Mouse (Mus musculus) limb, embryonic 14.5 days (tissue): Measurements from ENCODE around the gene Gp1bb. TPM values are rescaled to one million over a fixed set of nuclear protein-coding genes. Genes with fewer than 3 reads are reported as not detected.

Experiments
- ATAC-seq: fragments of 200-750 bp; cut with Nextera tagmentation; 2 replicates; pipeline ENCODE4 v1.8.0; 2017; ENCODE audit warnings: low read depth, moderate number of reproducible peaks, moderate TSS enrichment; ENCODE audit not compliant: low FRiP score
- DNase-seq: peaks from one replicate; pipeline ENCODE4 v3.0.0-alpha.2; 2015; ENCODE audit warnings: low spot score
- H3K27ac ChIP-seq: fragments of 300-500 bp; sonication (generic); replicated peaks from 2 replicates; pipeline ENCODE4 v1.5.1; 2014; ENCODE audit warnings: low read depth, mild to moderate bottlenecking, low read length, moderate library complexity, mixed read lengths
- H3K27me3 ChIP-seq: fragments of 300-500 bp; sonication (generic); 2 replicates; pipeline ENCODE4 v1.6.1; 2014; ENCODE audit warnings: low read length, mixed read lengths; ENCODE audit not compliant: control insufficient read depth, insufficient read depth
- H3K36me3 ChIP-seq: fragments of 300-500 bp; sonication (generic); 2 replicates; pipeline ENCODE4 v1.6.1; 2014; ENCODE audit warnings: mild to moderate bottlenecking, low read length, moderate library complexity, mixed read lengths; ENCODE audit not compliant: control insufficient read depth, insufficient read depth
- H3K4me1 ChIP-seq: fragments of 300-500 bp; sonication (generic); 2 replicates; pipeline ENCODE4 v1.6.1; 2014; ENCODE audit warnings: antibody characterized with exemption, low read length, mixed read lengths; ENCODE audit not compliant: control insufficient read depth, insufficient read depth
- H3K4me2 ChIP-seq: fragments of 300-500 bp; sonication (generic); replicated peaks from 2 replicates; pipeline ENCODE4 v1.6.1; 2014; ENCODE audit warnings: low read depth, mild to moderate bottlenecking, low read length, moderate library complexity; ENCODE audit not compliant: severe bottlenecking
- H3K4me3 ChIP-seq: fragments of 300-500 bp; sonication (generic); replicated peaks from 2 replicates; pipeline ENCODE4 v1.5.1; 2014; ENCODE audit warnings: low read length
- H3K9ac ChIP-seq: fragments of 300-500 bp; sonication (generic); 2 replicates; pipeline ENCODE4 v1.6.1; 2014; ENCODE audit warnings: mild to moderate bottlenecking, low read depth, low read length, moderate library complexity; ENCODE audit not compliant: severe bottlenecking
- H3K9me3 ChIP-seq: fragments of 300-500 bp; sonication (generic); 2 replicates; pipeline ENCODE4 v1.6.1; 2016; ENCODE audit warnings: low read length; ENCODE audit not compliant: control insufficient read depth
- POLR2A ChIP-seq: fragments of 200-500 bp; IDR thresholded peaks from 2 replicates; pipeline ENCODE4 v1.8.0; 2012; ENCODE audit warnings: inconsistent platforms, mild to moderate bottlenecking, moderate library complexity, borderline replicate concordance; ENCODE audit not compliant: insufficient read depth, insufficient read length; ENCODE audit errors: extremely low read depth
- WGBS: fragments of 180-500 bp; shearing (Covaris S2); extraction: QIAGEN DNeasy Blood & Tissue Kit; methylation state at CpG from one replicate; pipeline ENCODE4 v1.1.7; 2014; 5-methylcytosine and 5-hydroxymethylcytosine counted together
- polyA plus RNA-seq, 2 experiments: library from polyadenylated mRNA; depleted of rRNA in 1 of 2; stranded (reverse) in 1 of 2; unstranded in 1 of 2; fragments of >200 nt; fragmentation: Nextera tagmentation in 1 of 2; extraction: Ambion mirVana in 1 of 2; gene quantifications; 2 replicates each; pipeline versions ENCODE4 v1.2.1 to v1.2.3; 2012 to 2014

Gene Gp1bb
- polyA plus RNA-seq, 2 experiments = 3.0 to 4.3 TPM

- Histone ChIP-seq H3K4me3 (no peak overlapping the region), H3K9me3 (no peaks in the 10 kb centered on the region), H3K9ac (no peak overlapping the region), H3K27me3 (no peaks in the 10 kb centered on the region), H3K27ac (no peak overlapping the region), H3K4me2 (no peak overlapping the region), H3K4me1 (peaks cover 5% of the 10 kb centered on the region; the same call in 1 of the 2 replicates), H3K36me3 (no peaks in the 10 kb centered on the region)
- TF ChIP-seq POLR2A = no peak
- ATAC-seq = no peak
- WGBS = 66% methylated on average over 3 of the region's 3 CpGs
- no peak for DNase-seq
Observed at GRCm38 (mm10) chr16:18649126-18649525, 26.9 kb upstream of the Gp1bb start.

GRCm38 (mm10) chr16:18645329-18645728 is 23.1 kb upstream of the Gp1bb start:
- Histone ChIP-seq H3K4me1 (peaks cover 5% of the 10 kb centered on the region), H3K36me3 (no peaks in the 10 kb centered on the region), H3K9ac (no peak overlapping the region), H3K27me3 (no peaks in the 10 kb centered on the region), H3K27ac (peak overlapping the region; percentile 56), H3K4me3 (no peak overlapping the region), H3K9me3 (no peaks in the 10 kb centered on the region), H3K4me2 (no peak overlapping the region)
- DNase-seq = no peak
- 75% methylated on average over 6 of the region's 6 CpGs for WGBS
- ATAC-seq = no peak
- TF ChIP-seq POLR2A = no peak

- Histone ChIP-seq H3K27me3 (no peaks in the 10 kb centered on the region), H3K36me3 (no peaks in the 10 kb centered on the region), H3K27ac (no peak overlapping the region), H3K9me3 (no peaks in the 10 kb centered on the region), H3K4me2 (no peak overlapping the region), H3K4me1 (peaks cover 5% of the 10 kb centered on the region), H3K9ac (no peak overlapping the region), H3K4me3 (no peak overlapping the region)
- TF ChIP-seq POLR2A = no peak
- DNase-seq = no peak
- ATAC-seq = no peak
- WGBS = 85% methylated on average over 4 of the region's 4 CpGs
Observed at GRCm38 (mm10) chr16:18644485-18644884, 22.3 kb upstream of the Gp1bb start.

GRCm38 (mm10) chr16:18643406-18643998 is 21.3 kb upstream of the Gp1bb start:
- TF ChIP-seq POLR2A = no peak
- no peak for ATAC-seq

GRCm38 (mm10) chr16:18642897-18643296 is 20.7 kb upstream of the Gp1bb start:
- no peak for ATAC-seq
- Histone ChIP-seq H3K9ac (no peak overlapping the region), H3K27ac (0 out of 2 replicates have a peak overlapping the region, but pooled peaks have one; percentile 10), H3K4me3 (no peak overlapping the region), H3K4me1 (peaks cover 5% of the 10 kb centered on the region), H3K27me3 (no peaks in the 10 kb centered on the region), H3K9me3 (no peaks in the 10 kb centered on the region), H3K36me3 (no peaks in the 10 kb centered on the region), H3K4me2 (no peak overlapping the region)
- 81% methylated on average over 4 of the region's 4 CpGs for WGBS
- TF ChIP-seq POLR2A = no peak
- no peak for DNase-seq

More at GRCm38 (mm10) chr16:18643406-18643998, 21.3 kb upstream of the Gp1bb start:
- Histone ChIP-seq H3K4me2 (no peak overlapping the region), H3K4me1 (peaks cover 5% of the 10 kb centered on the region), H3K9ac (no peak overlapping the region), H3K4me3 (no peak overlapping the region), H3K27ac (no peak overlapping the region), H3K27me3 (no peaks in the 10 kb centered on the region), H3K36me3 (no peaks in the 10 kb centered on the region), H3K9me3 (no peaks in the 10 kb centered on the region)
- 72% methylated on average over 11 of the region's 11 CpGs for WGBS
- DNase-seq = no peak

GRCm38 (mm10) chr16:18642291-18642690 is 20.1 kb upstream of the Gp1bb start:
- Histone ChIP-seq H3K36me3 (no peaks in the 10 kb centered on the region), H3K9ac (no peak overlapping the region), H3K9me3 (no peaks in the 10 kb centered on the region), H3K4me1 (peaks cover 5% of the 10 kb centered on the region), H3K27me3 (no peaks in the 10 kb centered on the region), H3K4me2 (no peak overlapping the region), H3K4me3 (no peak overlapping the region), H3K27ac (no peak overlapping the region)
- ATAC-seq (no peak), DNase-seq (no peak)
- no peak for TF ChIP-seq POLR2A
- WGBS = 48% methylated on average over 7 of the region's 7 CpGs
